In genomic region chr12:10160837-10161236, GRCm38 (mm10) we compare ENCODE assay signal across 31 mouse cellular contexts.
A peak's percentile ranks its signal among the peaks of the same experiment; 100 is the strongest.
DNase-seq lines count a peak whose midpoint lies in the region; ATAC-seq and TF ChIP-seq lines count a peak whose summit lies in the region.
"Had no signal": no experiment of that assay in that cellular context is flagged by ENCODE, and none has a peak within 500 bp of the region (broad histone marks: within the 10 kb centered on the region; RNA-seq: fewer than 3 reads in every experiment).

No protein-coding gene starts in this region.

- H3K36me3 ChIP-seq in heart, embryonic 11.5 days (ENCODE audit: control insufficient read depth, insufficient read depth, low read length) = no peaks in the 10 kb centered on the region
- no peaks in the 10 kb centered on the region for H3K36me3 ChIP-seq in heart, adult 2 months (ENCODE audit: control insufficient read depth, insufficient read depth, low read length)
- H3K36me3 ChIP-seq in heart, postnatal 0 days (replicated peaks; ENCODE audit: control insufficient read depth, insufficient read depth, low read length) = no peaks in the 10 kb centered on the region
- H3K36me3 ChIP-seq: embryonic facial prominence, embryonic 10.5 days; embryonic facial prominence, embryonic 13.5 days; G1E; hindbrain, embryonic 15.5 days; intestine, embryonic 15.5 days; kidney, embryonic 15.5 days had no signal

- intact Hi-C loops in heart, adult 2 months (cut with DNase I) = no loop called here

- H3K9me3 ChIP-seq in heart, embryonic 11.5 days (replicated peaks; ENCODE audit: control insufficient read depth, low read length) = no peaks in the 10 kb centered on the region
- H3K9me3 ChIP-seq in heart, postnatal 0 days (replicated peaks; ENCODE audit: control insufficient read depth, low read length) = no peaks in the 10 kb centered on the region
- H3K9me3 ChIP-seq: embryonic facial prominence, embryonic 10.5 days; embryonic facial prominence, embryonic 13.5 days; forebrain, embryonic 13.5 days; G1E; hindbrain, embryonic 15.5 days; intestine, embryonic 15.5 days; kidney, embryonic 15.5 days had no signal

- H3K27ac ChIP-seq in heart, embryonic 11.5 days (ENCODE audit: low read depth, low read length) = peak overlapping the region; percentile 35
- H3K27ac ChIP-seq in heart, adult 2 months = no peak overlapping the region
- H3K27ac ChIP-seq in heart, postnatal 0 days (ENCODE audit: low read depth) = no peak overlapping the region
- H3K27ac ChIP-seq: embryonic facial prominence, embryonic 10.5 days; embryonic facial prominence, embryonic 13.5 days; forebrain, embryonic 13.5 days; hindbrain, embryonic 15.5 days; intestine, embryonic 15.5 days; kidney, embryonic 15.5 days had no signal

- no peaks in the 10 kb centered on the region for H3K4me1 ChIP-seq in heart, embryonic 11.5 days (ENCODE audit: control insufficient read depth, insufficient read depth, low read length)
- H3K4me1 ChIP-seq in heart, adult 2 months (ENCODE audit: control insufficient read depth, insufficient read depth, low read length) = no peaks in the 10 kb centered on the region
- H3K4me1 ChIP-seq in heart, postnatal 0 days (ENCODE audit: control insufficient read depth, insufficient read depth) = 0 out of 2 replicates have a peak, but pooled peaks cover 7% of the 10 kb centered on the region
- H3K4me1 ChIP-seq: embryonic facial prominence, embryonic 10.5 days; embryonic facial prominence, embryonic 13.5 days; forebrain, embryonic 13.5 days; hindbrain, embryonic 15.5 days; intestine, embryonic 15.5 days; kidney, embryonic 15.5 days had no signal

- H3K4me3 ChIP-seq in heart, embryonic 11.5 days (ENCODE audit: low read depth, low read length) = no peak overlapping the region
- H3K4me3 ChIP-seq in heart, adult 2 months = no peak overlapping the region
- no peak overlapping the region for H3K4me3 ChIP-seq in heart, postnatal 0 days (ENCODE audit: low read depth, low read length)
- H3K4me3 ChIP-seq: embryonic facial prominence, embryonic 10.5 days; embryonic facial prominence, embryonic 13.5 days; erythroblast, embryonic 14.5 days; forebrain, embryonic 13.5 days; hindbrain, embryonic 15.5 days; intestine, embryonic 15.5 days; kidney, embryonic 15.5 days had no signal

- H3K9ac ChIP-seq in heart, embryonic 11.5 days (ENCODE audit: low read depth, low read length) = no peak overlapping the region
- H3K9ac ChIP-seq in heart, adult 2 months (ENCODE audit: low read depth, low read length) = no peak overlapping the region
- H3K9ac ChIP-seq in heart, postnatal 0 days (replicated peaks; ENCODE audit: low read depth, low read length) = no peak overlapping the region
- H3K9ac ChIP-seq: embryonic facial prominence, embryonic 13.5 days; forebrain, embryonic 13.5 days; hindbrain, embryonic 15.5 days; intestine, embryonic 15.5 days; kidney, embryonic 15.5 days had no signal

- H3K27me3 ChIP-seq in heart, embryonic 11.5 days (ENCODE audit: control insufficient read depth, insufficient read depth, low read length) = no peaks in the 10 kb centered on the region
- H3K27me3 ChIP-seq in heart, adult 2 months (ENCODE audit: control insufficient read depth, insufficient read depth, low read length) = no peaks in the 10 kb centered on the region
- no peaks in the 10 kb centered on the region for H3K27me3 ChIP-seq in heart, postnatal 0 days (ENCODE audit: control insufficient read depth, insufficient read depth, low read length)
- H3K27me3 ChIP-seq: CH12.LX; embryonic facial prominence, embryonic 13.5 days; forebrain, embryonic 13.5 days; hindbrain, embryonic 15.5 days; intestine, embryonic 15.5 days; kidney, embryonic 15.5 days; Patski had no signal

- WGBS in heart, embryonic 11.5 days (ENCODE audit: insufficient replicate concordance) = 34% methylated on average over 1 of the region's 1 CpGs
- WGBS in heart, adult 2 months = 23% methylated on average over 1 of the region's 1 CpGs
- 7% methylated on average over 1 of the region's 1 CpGs for WGBS in heart, postnatal 0 days

- no peak for TF ChIP-seq EP300 in heart, adult 2 months (IDR thresholded peaks at IDR 0.05; ENCODE audit: insufficient read depth, low read depth, low read length)
- TF ChIP-seq EP300 in heart, postnatal 0 days (IDR thresholded peaks at IDR 0.05; ENCODE audit: low read depth) = no peak

- H3K79me2 ChIP-seq in heart, adult 2 months (replicated peaks; ENCODE audit: control insufficient read depth, insufficient read depth, low read length) = no peaks in the 10 kb centered on the region

- no peak for TF ChIP-seq POLR2A in heart, adult 2 months (IDR thresholded peaks at IDR 0.05; ENCODE audit: insufficient read depth, low read depth, low read length)

- H3K4me2 ChIP-seq in heart, embryonic 11.5 days = no peak overlapping the region
- H3K4me2 ChIP-seq in heart, postnatal 0 days (ENCODE audit: low read depth, low read length) = no peak overlapping the region
- H3K4me2 ChIP-seq: embryonic facial prominence, embryonic 13.5 days; forebrain, embryonic 13.5 days; hindbrain, embryonic 15.5 days; intestine, embryonic 15.5 days; kidney, embryonic 15.5 days had no signal

- no peak for TF ChIP-seq CTCF in heart, adult 2 months (IDR thresholded peaks at IDR 0.05)
- TF ChIP-seq CTCF in heart, postnatal 0 days (IDR thresholded peaks at IDR 0.05; ENCODE audit: low read depth) = no peak

- no peak for DNase-seq in frontal cortex, postnatal 14 days (ENCODE audit: low spot score in 2 of 2)
- no peak for DNase-seq in heart, adult 2 months
- no peak for DNase-seq in heart, postnatal 0 days (ENCODE audit: low spot score)
- no peak for DNase-seq in heart, adult 11 months
- peak; percentile 51 for DNase-seq in brain, adult 2 months (ENCODE audit: low read depth, low spot score)
- no peak for DNase-seq in ovary, postnatal 10 days (ENCODE audit: low spot score)
- DNase-seq: adrenal gland, adult 2 months; adrenal gland, postnatal 14 days; B cell, adult 2 months; cerebellum, adult 11-12 months; cerebellum, adult 8-10 months; cerebellum, postnatal 10 days; cerebellum, postnatal 36 days; embryo, embryonic 11 days; gastrocnemius, postnatal 25 days; heart, postnatal 4 days; kidney, adult 11 months; kidney, adult 8-10 months had no signal

- peak; percentile 96 for ATAC-seq in frontal cortex, adult (ENCODE audit: low TSS enrichment)
- 0 out of 2 replicates have a peak, but pooled peaks have one; percentile 26 for ATAC-seq in heart, embryonic 11.5 days (replicated peaks; ENCODE audit: insufficient number of reproducible peaks, low FRiP score, low TSS enrichment)
- ATAC-seq in heart, postnatal 0 days (ENCODE audit: insufficient read depth, low read depth) = peak; percentile 51; the same call in 1 of the 2 replicates
- ATAC-seq: forebrain, embryonic 13.5 days; forebrain, embryonic 16.5 days; intestine, embryonic 15.5 days; Patski had no signal

Comparison
In these comparisons a context has a peak if more than half of its experiments do, and no peak if none do; other contexts are left out.
1. ATAC-seq: peak in every context shown above with its lines; median percentile 96 in frontal cortex, adult; 51 in heart, postnatal 0 days; 26 in heart, embryonic 11.5 days.